Mouse (Mus musculus) lung, embryonic 14.5 days (tissue): ENCODE data around the gene Clic4. TPM values are rescaled to one million over a fixed set of nuclear protein-coding genes. Genes with fewer than 3 reads are reported as not detected.
A peak's percentile ranks its signal among the peaks of the same experiment; 100 is the strongest.

Experiments used
- ATAC-seq: fragments of 200-750 bp; cut with Nextera tagmentation; 2 replicates; pipeline ENCODE4 v1.8.0; 2017; ENCODE audit warnings: mild to moderate bottlenecking, moderate TSS enrichment, moderate library complexity; ENCODE audit not compliant: insufficient read depth
- DNase-seq: peaks from one replicate; pipeline ENCODE4 v3.0.0-alpha.2; 2015
- H3K27ac ChIP-seq: fragments of 300-500 bp; sonication (generic); 2 replicates; pipeline ENCODE4 v1.5.1; 2014; ENCODE audit warnings: low read depth, mild to moderate bottlenecking, moderate library complexity
- H3K27me3 ChIP-seq: fragments of 300-500 bp; sonication (generic); 2 replicates; pipeline ENCODE4 v1.6.1; 2014; ENCODE audit warnings: low read length, control low read depth; ENCODE audit not compliant: insufficient read depth
- H3K36me3 ChIP-seq: fragments of 300-500 bp; sonication (generic); 2 replicates; pipeline ENCODE4 v1.6.1; 2014; ENCODE audit warnings: control low read depth; ENCODE audit not compliant: insufficient read depth
- H3K4me1 ChIP-seq: fragments of 300-500 bp; sonication (generic); 2 replicates; pipeline ENCODE4 v1.6.1; 2014; ENCODE audit warnings: antibody characterized with exemption, control low read depth; ENCODE audit not compliant: insufficient read depth
- H3K4me2 ChIP-seq: fragments of 300-500 bp; sonication (generic); 2 replicates; pipeline ENCODE4 v1.6.1; 2014; ENCODE audit warnings: mild to moderate bottlenecking
- H3K4me3 ChIP-seq: fragments of 300-500 bp; sonication (generic); 2 replicates; pipeline ENCODE4 v1.5.1; 2014; ENCODE audit warnings: low read depth, low read length
- H3K9ac ChIP-seq: fragments of 300-500 bp; sonication (generic); 2 replicates; pipeline ENCODE4 v1.6.1; 2014
- H3K9me3 ChIP-seq: fragments of 300-500 bp; sonication (generic); 2 replicates; pipeline ENCODE4 v1.6.1; 2016; ENCODE audit warnings: low read depth, low read length, control low read depth
- CTCF ChIP-seq: IDR thresholded peaks from 2 replicates; pipeline ENCODE4 v1.5.1; 2016; ENCODE audit warnings: antibody characterized with exemption, low read depth
- WGBS: fragments of 180-500 bp; shearing (Covaris S2); extraction: QIAGEN DNeasy Blood & Tissue Kit; methylation state at CpG from one replicate; pipeline ENCODE4 v1.1.7; 2014; 5-methylcytosine and 5-hydroxymethylcytosine counted together
- polyA plus RNA-seq: library from polyadenylated mRNA; unstranded; fragments of >200 nt; fragmentation: Nextera tagmentation; extraction: Ambion mirVana; gene quantifications from 2 replicates; pipeline ENCODE4 v1.2.1, GENCODE M21; 2014

The Clic4 gene
- polyA plus RNA-seq, 1 experiment from 2014 or later = 133 TPM

GRCm38 (mm10) chr4:135242913-135243541 is 29.6 kb downstream of the Clic4 start:
- H3K9me3 ChIP-seq = no peaks in the 10 kb centered on the region
- TF ChIP-seq CTCF = no peak
- H3K27me3 ChIP-seq = no peaks in the 10 kb centered on the region
- H3K4me2 ChIP-seq = no peak overlapping the region
- no peaks in the 10 kb centered on the region; the same call in 1 of the 2 replicates for H3K36me3 ChIP-seq
- peaks cover 18% of the 10 kb centered on the region; the same call in 1 of the 2 replicates for H3K4me1 ChIP-seq
- DNase-seq = no peak
- ATAC-seq = no peak
- 74% methylated on average over 7 of the region's 7 CpGs for WGBS
- H3K4me3 ChIP-seq = no peak overlapping the region
- no peak overlapping the region for H3K9ac ChIP-seq
- H3K27ac ChIP-seq = no peak overlapping the region

- TF ChIP-seq CTCF = no peak
- Histone ChIP-seq H3K36me3 (peaks cover 6% of the 10 kb centered on the region), H3K9ac (no peak overlapping the region), H3K4me3 (no peak overlapping the region), H3K27ac (no peak overlapping the region), H3K4me2 (no peak overlapping the region), H3K4me1 (peaks cover 18% of the 10 kb centered on the region; the same call in 1 of the 2 replicates), H3K27me3 (no peaks in the 10 kb centered on the region), H3K9me3 (no peaks in the 10 kb centered on the region)
- no peak for DNase-seq
- no peak for ATAC-seq
- WGBS = 91% methylated on average over 5 of the region's 5 CpGs
Measured at GRCm38 (mm10) chr4:135242383-135242782, 30.2 kb downstream of the Clic4 start.

- Histone ChIP-seq H3K27ac (peak overlapping the region; percentile 67; the same call in 1 of the 2 replicates), H3K4me2 (no peak overlapping the region), H3K27me3 (no peaks in the 10 kb centered on the region), H3K9ac (no peak overlapping the region), H3K4me3 (no peak overlapping the region), H3K36me3 (peaks cover 13% of the 10 kb centered on the region), H3K4me1 (peaks cover 18% of the 10 kb centered on the region; the same call in 1 of the 2 replicates), H3K9me3 (no peaks in the 10 kb centered on the region)
- ATAC-seq (no peak), DNase-seq (no peak)
- 18% methylated on average over 5 of the region's 5 CpGs for WGBS
- no peak for TF ChIP-seq CTCF
Measured at GRCm38 (mm10) chr4:135241669-135242068, 30.9 kb downstream of the Clic4 start.

DNA sequence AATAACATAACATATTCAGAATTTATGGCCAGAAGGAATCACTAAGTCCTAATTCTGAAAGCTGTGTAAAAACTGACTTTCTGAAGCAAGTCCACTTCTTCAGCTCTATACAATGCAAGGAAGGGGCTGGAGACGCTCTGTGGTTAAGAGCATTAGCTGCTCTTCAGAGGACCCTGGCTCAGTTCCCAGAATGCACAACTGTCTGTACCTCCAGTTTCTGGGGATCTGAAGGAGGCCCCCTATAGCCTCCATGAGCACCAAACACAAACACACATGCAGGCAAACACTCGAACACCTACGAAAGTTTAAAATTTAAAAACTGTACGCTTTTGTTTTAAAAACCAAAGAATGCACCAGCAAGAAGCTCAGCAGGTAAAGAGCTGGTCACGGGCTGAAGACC is 31.5 kb downstream of the Clic4 start:
- peaks cover 17% of the 10 kb centered on the region for H3K36me3 ChIP-seq
- no peak overlapping the region for H3K4me2 ChIP-seq
- H3K9me3 ChIP-seq = no peaks in the 10 kb centered on the region
- H3K4me3 ChIP-seq = no peak overlapping the region
- H3K27me3 ChIP-seq = no peaks in the 10 kb centered on the region
- WGBS = 47% methylated on average over 5 of the region's 5 CpGs
- DNase-seq = peak; percentile 82
- no peak for TF ChIP-seq CTCF
- no peak for ATAC-seq
- H3K27ac ChIP-seq = peak overlapping the region; percentile 48; the same call in 1 of the 2 replicates
- H3K4me1 ChIP-seq = peaks cover 18% of the 10 kb centered on the region; the same call in 1 of the 2 replicates
- H3K9ac ChIP-seq = no peak overlapping the region

DNA sequence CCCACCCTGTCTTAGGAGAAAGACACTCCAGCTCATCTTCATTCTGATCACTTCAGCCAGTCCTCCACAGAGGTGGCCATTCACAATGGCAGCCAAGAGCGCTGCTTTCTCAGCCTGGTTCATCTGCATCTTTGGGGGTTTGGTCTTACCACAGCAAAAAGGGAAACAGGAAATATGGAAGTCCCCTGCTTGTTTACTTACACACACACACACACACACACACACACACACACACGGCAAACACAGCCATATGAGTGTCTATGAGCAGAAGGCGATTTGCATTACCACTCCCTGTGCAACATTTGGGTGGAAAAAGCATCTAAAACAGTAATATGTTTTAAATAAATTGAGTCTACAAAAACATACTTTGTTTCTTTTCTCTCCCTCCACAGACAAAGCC is 32.3 kb downstream of the Clic4 start:
- H3K36me3 ChIP-seq = peaks cover 22% of the 10 kb centered on the region
- H3K9me3 ChIP-seq = no peaks in the 10 kb centered on the region
- WGBS = 69% methylated on average over 3 of the region's 3 CpGs
- ATAC-seq = no peak
- H3K4me3 ChIP-seq = no peak overlapping the region
- DNase-seq = no peak
- H3K4me2 ChIP-seq = no peak overlapping the region
- no peak overlapping the region for H3K27ac ChIP-seq
- no peak overlapping the region for H3K9ac ChIP-seq
- H3K27me3 ChIP-seq = no peaks in the 10 kb centered on the region
- peaks cover 18% of the 10 kb centered on the region; the same call in 1 of the 2 replicates for H3K4me1 ChIP-seq
- TF ChIP-seq CTCF = no peak

- no peak for TF ChIP-seq CTCF
- peaks cover 18% of the 10 kb centered on the region; the same call in 1 of the 2 replicates for H3K4me1 ChIP-seq
- no peak overlapping the region for H3K9ac ChIP-seq
- no peaks in the 10 kb centered on the region for H3K27me3 ChIP-seq
- DNase-seq = no peak
- peak overlapping the region; percentile 44; the same call in 1 of the 2 replicates for H3K27ac ChIP-seq
- ATAC-seq = no peak
- H3K4me3 ChIP-seq = no peak overlapping the region
- no peaks in the 10 kb centered on the region for H3K9me3 ChIP-seq
- H3K36me3 ChIP-seq = peaks cover 31% of the 10 kb centered on the region
- no peak overlapping the region for H3K4me2 ChIP-seq
- 37% methylated on average over 13 of the region's 13 CpGs for WGBS
Measured at GRCm38 (mm10) chr4:135238706-135239510, 33.7 kb downstream of the Clic4 start.

- Histone ChIP-seq H3K9me3 (no peaks in the 10 kb centered on the region), H3K27me3 (no peaks in the 10 kb centered on the region), H3K4me2 (no peak overlapping the region), H3K9ac (no peak overlapping the region), H3K4me3 (no peak overlapping the region), H3K27ac (no peak overlapping the region), H3K4me1 (peaks cover 14% of the 10 kb centered on the region; the same call in 1 of the 2 replicates), H3K36me3 (peaks cover 31% of the 10 kb centered on the region)
- no peak for TF ChIP-seq CTCF
- ATAC-seq = no peak
- DNase-seq = no peak
- 83% methylated on average over 4 of the region's 4 CpGs for WGBS
Measured at GRCm38 (mm10) chr4:135236658-135237057, 36.0 kb downstream of the Clic4 start.
